Mouse (Mus musculus): ENCODE data around the gene Nrcam. TPM values are rescaled to one million over a fixed set of nuclear protein-coding genes. Genes with fewer than 3 reads are reported as not detected.

Nrcam gene
- total and polyA plus RNA-seq, 2 experiments from 2014 or later = 101 to 185 TPM

- Histone ChIP-seq H3K4me2 (ENCODE audit: low read depth) (no peak overlapping the region), H3K4me3 (ENCODE audit: low read depth, low read length) (no peak overlapping the region), H3K4me1 (ENCODE audit: insufficient read depth) (no peaks in the 10 kb centered on the region), H3K9me3 (ENCODE audit: low read length) (no peaks in the 10 kb centered on the region), H3K9ac (no peak overlapping the region), H3K27ac (ENCODE audit: low read depth, low read length) (no peak overlapping the region), H3K36me3 (ENCODE audit: insufficient read depth) (no peaks in the 10 kb centered on the region), H3K27me3 (ENCODE audit: insufficient read depth, low read length) (no peaks in the 10 kb centered on the region)
- no peak for DNase-seq
- no peak for TF ChIP-seq CTCF (IDR thresholded peaks at IDR 0.05; ENCODE audit: low read depth)
- no peak for ATAC-seq
- WGBS = 48% methylated on average over 2 of the region's 2 CpGs
Observed at GRCm38 (mm10) chr12:44480031-44480419, 151.3 kb downstream of the Nrcam start.

GRCm38 (mm10) chr12:44481415-44481814, 152.7 kb downstream of the Nrcam start:
- Histone ChIP-seq H3K9me3 (ENCODE audit: low read length) (no peaks in the 10 kb centered on the region), H3K9ac (no peak overlapping the region), H3K27ac (ENCODE audit: low read depth, low read length) (no peak overlapping the region), H3K4me2 (ENCODE audit: low read depth) (no peak overlapping the region), H3K36me3 (ENCODE audit: insufficient read depth) (no peaks in the 10 kb centered on the region), H3K27me3 (ENCODE audit: insufficient read depth, low read length) (no peaks in the 10 kb centered on the region), H3K4me1 (ENCODE audit: insufficient read depth) (no peaks in the 10 kb centered on the region), H3K4me3 (ENCODE audit: low read depth, low read length) (no peak overlapping the region)
- no peak for ATAC-seq
- DNase-seq = no peak
- no peak for TF ChIP-seq CTCF (IDR thresholded peaks at IDR 0.05; ENCODE audit: low read depth)
- 27% methylated on average over 3 of the region's 3 CpGs for WGBS

- Histone ChIP-seq H3K36me3 (ENCODE audit: insufficient read depth) (no peaks in the 10 kb centered on the region), H3K4me1 (ENCODE audit: insufficient read depth) (no peaks in the 10 kb centered on the region), H3K4me3 (ENCODE audit: low read depth, low read length) (no peak overlapping the region), H3K27ac (ENCODE audit: low read depth, low read length) (no peak overlapping the region), H3K27me3 (ENCODE audit: insufficient read depth, low read length) (no peaks in the 10 kb centered on the region), H3K9me3 (ENCODE audit: low read length) (no peaks in the 10 kb centered on the region), H3K9ac (no peak overlapping the region), H3K4me2 (ENCODE audit: low read depth) (no peak overlapping the region)
- no peak for TF ChIP-seq CTCF (IDR thresholded peaks at IDR 0.05; ENCODE audit: low read depth)
- DNase-seq (no peak), ATAC-seq (no peak; the same call in 1 of the 2 replicates)
- 29% methylated on average over 5 of the region's 5 CpGs for WGBS
Observed at GRCm38 (mm10) chr12:44492759-44493479, 164.2 kb downstream of the Nrcam start.

- ATAC-seq = no peak
Observed at GRCm38 (mm10) chr12:44497762-44498161, 169.1 kb downstream of the Nrcam start.

GRCm38 (mm10) chr12:44498872-44499271, 170.2 kb downstream of the Nrcam start:
- 8% methylated on average over 5 of the region's 5 CpGs for WGBS

More at GRCm38 (mm10) chr12:44497762-44498161, 169.1 kb downstream of the Nrcam start:
- TF ChIP-seq CTCF (IDR thresholded peaks at IDR 0.05; ENCODE audit: low read depth) = no peak
- 47% methylated on average over 2 of the region's 2 CpGs for WGBS
- Histone ChIP-seq H3K27me3 (ENCODE audit: insufficient read depth, low read length) (no peaks in the 10 kb centered on the region), H3K9me3 (ENCODE audit: low read length) (no peaks in the 10 kb centered on the region), H3K36me3 (ENCODE audit: insufficient read depth) (no peaks in the 10 kb centered on the region), H3K9ac (no peak overlapping the region), H3K27ac (ENCODE audit: low read depth, low read length) (no peak overlapping the region), H3K4me1 (ENCODE audit: insufficient read depth) (no peaks in the 10 kb centered on the region), H3K4me2 (ENCODE audit: low read depth) (no peak overlapping the region), H3K4me3 (ENCODE audit: low read depth, low read length) (no peak overlapping the region)
- no peak for DNase-seq

GRCm38 (mm10) chr12:44501807-44502487, 173.3 kb downstream of the Nrcam start:
- Histone ChIP-seq H3K9me3 (ENCODE audit: low read length) (no peaks in the 10 kb centered on the region), H3K4me1 (ENCODE audit: insufficient read depth) (no peaks in the 10 kb centered on the region), H3K27me3 (ENCODE audit: insufficient read depth, low read length) (no peaks in the 10 kb centered on the region), H3K36me3 (ENCODE audit: insufficient read depth) (no peaks in the 10 kb centered on the region), H3K27ac (ENCODE audit: low read depth, low read length) (no peak overlapping the region), H3K4me3 (ENCODE audit: low read depth, low read length) (no peak overlapping the region), H3K9ac (no peak overlapping the region), H3K4me2 (ENCODE audit: low read depth) (no peak overlapping the region)
- WGBS = 47% methylated on average over 5 of the region's 5 CpGs
- no peak for TF ChIP-seq CTCF (IDR thresholded peaks at IDR 0.05; ENCODE audit: low read depth)
- no peak for DNase-seq
- no peak for ATAC-seq

More at GRCm38 (mm10) chr12:44498872-44499271, 170.2 kb downstream of the Nrcam start:
- Histone ChIP-seq H3K27ac (ENCODE audit: low read depth, low read length) (no peak overlapping the region), H3K4me2 (ENCODE audit: low read depth) (no peak overlapping the region), H3K4me1 (ENCODE audit: insufficient read depth) (no peaks in the 10 kb centered on the region), H3K9ac (no peak overlapping the region), H3K36me3 (ENCODE audit: insufficient read depth) (no peaks in the 10 kb centered on the region), H3K4me3 (ENCODE audit: low read depth, low read length) (no peak overlapping the region), H3K27me3 (ENCODE audit: insufficient read depth, low read length) (no peaks in the 10 kb centered on the region), H3K9me3 (ENCODE audit: low read length) (no peaks in the 10 kb centered on the region)
- DNase-seq (peak; percentile 54), ATAC-seq (peak; percentile 89)
- no peak for TF ChIP-seq CTCF (IDR thresholded peaks at IDR 0.05; ENCODE audit: low read depth)

GRCm38 (mm10) chr12:44503737-44504136, 175.1 kb downstream of the Nrcam start:
- 83% methylated on average over 4 of the region's 4 CpGs for WGBS

More at GRCm38 (mm10) chr12:44503737-44504136, 175.1 kb downstream of the Nrcam start:
- H3K27ac ChIP-seq (ENCODE audit: low read depth, low read length) = no peak overlapping the region
- ATAC-seq (no peak), DNase-seq (no peak)
- H3K4me2 ChIP-seq (ENCODE audit: low read depth) = no peak overlapping the region
- no peaks in the 10 kb centered on the region for H3K36me3 ChIP-seq (ENCODE audit: insufficient read depth)
- no peak for TF ChIP-seq CTCF (IDR thresholded peaks at IDR 0.05; ENCODE audit: low read depth)
- H3K4me3 ChIP-seq (ENCODE audit: low read depth, low read length) = no peak overlapping the region
- no peak overlapping the region for H3K9ac ChIP-seq
- no peaks in the 10 kb centered on the region for H3K9me3 ChIP-seq (ENCODE audit: low read length)
- no peaks in the 10 kb centered on the region for H3K4me1 ChIP-seq (ENCODE audit: insufficient read depth)
- H3K27me3 ChIP-seq (ENCODE audit: insufficient read depth, low read length) = no peaks in the 10 kb centered on the region

All from forebrain, postnatal 0 days (tissue).